Mouse (Mus musculus) hindbrain, postnatal 0 days (tissue): ENCODE results near the gene Slc35f2. TPM values are rescaled to one million over a fixed set of nuclear protein-coding genes. Genes with fewer than 3 reads are reported as not detected.
A peak's percentile ranks its signal among the peaks of the same experiment; 100 is the strongest.

Source experiments
- ATAC-seq: fragments of 200-750 bp; cut with Nextera tagmentation; 2 replicates; pipeline ENCODE4 v1.8.0; 2017; ENCODE audit warnings: mild to moderate bottlenecking, moderate TSS enrichment, moderate library complexity
- DNase-seq: peaks from one replicate; pipeline ENCODE4 v3.0.0-alpha.2; 2015; ENCODE audit warnings: low spot score
- H3K27ac ChIP-seq: fragments of 300-500 bp; sonication (generic); 2 replicates; pipeline ENCODE4 v1.5.1; 2014; ENCODE audit warnings: mild to moderate bottlenecking
- H3K27me3 ChIP-seq: fragments of 300-500 bp; sonication (generic); 2 replicates; pipeline ENCODE4 v1.6.1; 2014; ENCODE audit warnings: low read length, mixed read lengths; ENCODE audit not compliant: insufficient read depth
- H3K36me3 ChIP-seq: fragments of 300-500 bp; sonication (generic); 2 replicates; pipeline ENCODE4 v1.6.1; 2014; ENCODE audit warnings: low read length, mixed read lengths; ENCODE audit not compliant: insufficient read depth
- H3K4me1 ChIP-seq: fragments of 300-500 bp; sonication (generic); 2 replicates; pipeline ENCODE4 v1.6.1; 2014; ENCODE audit warnings: antibody characterized with exemption, low read length, mixed read lengths; ENCODE audit not compliant: insufficient read depth
- H3K4me2 ChIP-seq: fragments of 300-500 bp; sonication (generic); 2 replicates; pipeline ENCODE4 v1.6.1; 2014; ENCODE audit warnings: low read depth, mild to moderate bottlenecking, low read length, moderate library complexity, mixed read lengths
- H3K4me3 ChIP-seq: fragments of 300-500 bp; sonication (generic); 2 replicates; pipeline ENCODE4 v1.5.1; 2014; ENCODE audit warnings: low read length
- H3K9ac ChIP-seq: fragments of 300-500 bp; sonication (generic); replicated peaks from 2 replicates; pipeline ENCODE4 v1.6.1; 2014; ENCODE audit warnings: mild to moderate bottlenecking, low read length, moderate library complexity, mixed read lengths
- H3K9me3 ChIP-seq: fragments of 300-500 bp; sonication (generic); 2 replicates; pipeline ENCODE4 v1.6.1; 2016; ENCODE audit warnings: low read length, mixed read lengths
- CTCF ChIP-seq: IDR thresholded peaks from 2 replicates; pipeline ENCODE4 v1.5.1; 2016; ENCODE audit warnings: antibody characterized with exemption, control low read depth, low read depth
- WGBS: fragments of 180-500 bp; shearing (Covaris S2); extraction: QIAGEN DNeasy Blood & Tissue Kit; methylation state at CpG from one replicate; pipeline ENCODE4 v1.1.7; 2014; 5-methylcytosine and 5-hydroxymethylcytosine counted together
- polyA plus RNA-seq: library from polyadenylated mRNA; unstranded; fragments of >200 nt; fragmentation: Nextera tagmentation; extraction: Ambion mirVana; gene quantifications from 2 replicates; pipeline ENCODE4 v1.2.1, GENCODE M21; 2015
- total RNA-seq: library from RNA; depleted of rRNA; stranded (reverse); fragments of >200 nt; gene quantifications from 2 replicates; pipeline ENCODE4 v1.2.3, GENCODE M21; 2014

Slc35f2 gene
- total and polyA plus RNA-seq, 2 experiments from 2014 or later: 12.1 to 20.6 TPM

DNA sequence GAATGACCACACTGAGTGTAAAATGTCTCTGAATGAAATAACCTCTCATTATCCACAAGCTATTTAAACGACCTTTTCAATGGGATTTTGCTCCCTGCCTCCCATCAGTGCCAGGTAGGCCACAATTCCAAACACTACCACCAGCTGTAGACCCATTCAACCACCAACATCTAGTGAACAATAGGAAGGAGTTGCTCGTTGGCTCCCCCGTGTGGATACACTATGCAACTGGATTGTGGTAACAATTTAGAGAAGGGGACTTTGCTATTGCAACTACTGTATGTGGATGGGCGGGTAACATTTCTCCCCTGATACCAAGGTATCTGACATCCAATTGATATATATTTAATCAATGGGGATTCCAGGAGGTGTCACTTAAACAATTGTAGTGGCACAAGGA lies 47.4 kb downstream of the Slc35f2 start:
- peak; percentile 52 for DNase-seq
- Histone ChIP-seq H3K4me3 (no peak overlapping the region), H3K9ac (no peak overlapping the region), H3K36me3 (no peaks in the 10 kb centered on the region), H3K27ac (no peak overlapping the region), H3K9me3 (no peaks in the 10 kb centered on the region), H3K27me3 (no peaks in the 10 kb centered on the region), H3K4me1 (no peaks in the 10 kb centered on the region), H3K4me2 (no peak overlapping the region)
- no peak for ATAC-seq
- TF ChIP-seq CTCF: peak; percentile 81
- WGBS: 39% methylated on average over 4 of the region's 4 CpGs

DNA sequence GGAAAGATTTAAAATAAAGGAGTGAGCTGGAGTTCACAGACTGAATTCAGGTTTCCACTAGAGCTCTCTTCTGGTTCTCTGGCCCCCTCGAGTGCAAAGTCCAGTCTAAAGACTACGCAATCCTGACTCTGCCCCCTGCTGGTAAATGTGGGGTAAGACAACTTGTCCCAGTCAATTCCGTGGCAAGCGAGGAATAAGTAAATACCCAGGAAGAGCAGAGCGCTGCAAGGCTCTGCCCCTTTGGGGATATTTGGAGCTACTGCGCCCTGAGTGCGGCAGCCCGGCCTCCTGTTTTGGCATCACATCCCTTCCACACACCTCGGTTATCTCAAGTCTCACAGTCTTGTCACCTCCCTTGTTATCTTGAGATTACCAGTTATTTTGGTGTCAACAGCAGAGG lies 54.0 kb downstream of the Slc35f2 start:
- Histone ChIP-seq H3K27me3 (no peaks in the 10 kb centered on the region), H3K4me1 (no peaks in the 10 kb centered on the region), H3K36me3 (no peaks in the 10 kb centered on the region), H3K9me3 (no peaks in the 10 kb centered on the region), H3K4me3 (no peak overlapping the region), H3K9ac (no peak overlapping the region), H3K27ac (no peak overlapping the region), H3K4me2 (0 out of 2 replicates have a peak overlapping the region, but pooled peaks have one; percentile 5)
- peak; percentile 81 for DNase-seq
- WGBS: 10% methylated on average over 9 of the region's 9 CpGs
- ATAC-seq: peak; percentile 61
- peak; percentile 85 for TF ChIP-seq CTCF

DNA sequence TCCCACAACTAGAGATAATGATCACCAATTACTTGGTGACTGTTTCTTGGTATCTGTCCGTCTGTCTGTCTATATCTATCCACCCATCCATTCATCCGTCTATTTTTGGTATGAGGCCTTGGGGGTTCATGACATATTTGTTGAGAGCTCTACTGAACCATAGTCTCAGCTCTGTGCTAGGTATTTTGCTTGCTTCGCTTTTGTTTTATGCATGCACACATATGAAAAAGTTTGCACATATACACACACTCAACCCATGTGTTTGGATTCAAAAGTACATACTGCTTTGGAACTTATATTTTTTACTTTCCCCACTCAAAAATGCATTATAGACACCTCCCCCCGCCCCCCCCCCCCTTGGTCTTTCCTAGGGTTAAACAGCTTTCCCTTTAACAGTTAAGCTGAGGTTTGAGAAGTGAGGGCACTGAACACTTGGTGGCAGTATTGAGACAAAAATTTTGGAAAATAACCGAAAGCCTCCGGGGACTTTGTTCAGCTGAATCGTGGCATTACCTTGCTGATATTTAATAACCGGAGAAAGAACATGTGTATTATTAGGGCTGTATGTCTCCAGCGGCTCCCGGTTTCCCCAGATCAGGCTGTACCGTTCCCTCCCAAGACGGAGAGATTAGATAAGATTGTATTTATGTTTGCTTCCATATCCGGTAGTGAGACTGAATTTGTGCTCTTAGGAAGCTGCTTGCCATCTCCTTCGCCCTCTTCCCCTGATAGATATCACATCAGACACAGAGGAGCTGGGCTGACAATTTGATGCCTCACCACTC lies 57.9 kb downstream of the Slc35f2 start:
- peak; percentile 93 for DNase-seq

DNA sequence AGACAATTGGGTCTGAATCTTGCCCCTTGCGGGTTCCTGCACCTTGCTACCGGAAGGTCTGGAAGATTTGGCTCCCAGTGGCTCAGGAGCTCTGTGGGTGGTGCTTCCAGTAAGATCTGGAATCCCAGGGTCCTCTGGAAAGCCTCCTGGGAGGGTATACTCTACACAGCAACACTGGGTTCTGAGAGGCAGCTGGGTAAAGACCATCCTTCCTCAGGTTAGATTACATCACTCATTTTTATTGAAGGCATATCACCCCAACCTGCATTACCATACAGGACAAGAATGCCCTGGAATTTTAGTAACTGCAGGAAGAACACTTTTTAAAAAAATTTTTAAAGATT lies 58.5 kb downstream of the Slc35f2 start:
- 14% methylated on average over 2 of the region's 2 CpGs for WGBS
- H3K9ac ChIP-seq: peak overlapping the region; percentile 66
- peak; percentile 31 for DNase-seq
- H3K9me3 ChIP-seq: no peaks in the 10 kb centered on the region
- peak; percentile 76 for ATAC-seq
- H3K4me2 ChIP-seq: peak overlapping the region; percentile 66
- peak overlapping the region; percentile 47 for H3K4me3 ChIP-seq
- no peak for TF ChIP-seq CTCF
- no peaks in the 10 kb centered on the region for H3K4me1 ChIP-seq
- H3K27ac ChIP-seq: peak overlapping the region; percentile 78
- H3K27me3 ChIP-seq: no peaks in the 10 kb centered on the region
- no peaks in the 10 kb centered on the region for H3K36me3 ChIP-seq

More for the DNA sequence above, 57.9 kb downstream of the Slc35f2 start:
- Histone ChIP-seq H3K4me2 (peak overlapping the region; percentile 66), H3K9me3 (no peaks in the 10 kb centered on the region), H3K27me3 (no peaks in the 10 kb centered on the region), H3K27ac (peak overlapping the region; percentile 78), H3K36me3 (no peaks in the 10 kb centered on the region), H3K4me3 (peak overlapping the region; percentile 47), H3K4me1 (no peaks in the 10 kb centered on the region), H3K9ac (peak overlapping the region; percentile 66)
- TF ChIP-seq CTCF: peak; percentile 59
- peak; percentile 83 for ATAC-seq
- WGBS: 17% methylated on average over 14 of the region's 14 CpGs

DNA sequence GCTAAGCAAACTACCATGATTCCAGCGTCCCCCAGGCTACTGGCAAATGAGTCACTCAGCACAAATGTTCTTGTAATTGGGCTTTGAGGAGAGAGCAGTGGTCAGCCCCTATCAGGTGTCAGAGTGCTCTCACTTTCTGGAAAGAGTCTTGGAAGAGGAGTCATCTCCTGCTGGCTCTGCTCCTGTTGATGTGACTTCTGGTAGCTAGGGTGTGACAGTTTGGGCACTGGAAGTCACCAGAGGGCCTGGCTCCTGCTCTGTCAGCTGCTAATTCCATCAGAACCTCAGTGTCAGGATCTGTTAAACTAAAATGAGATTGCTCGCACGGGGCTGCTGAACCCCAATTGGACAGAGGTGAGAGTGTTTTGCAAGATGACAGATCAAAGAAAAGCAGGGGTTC lies 63.7 kb downstream of the Slc35f2 start:
- no peak overlapping the region for H3K27ac ChIP-seq
- DNase-seq (no peak), ATAC-seq (no peak)
- no peaks in the 10 kb centered on the region for H3K27me3 ChIP-seq
- H3K36me3 ChIP-seq: no peaks in the 10 kb centered on the region
- H3K4me3 ChIP-seq: no peak overlapping the region
- no peaks in the 10 kb centered on the region for H3K4me1 ChIP-seq
- H3K4me2 ChIP-seq: no peak overlapping the region
- no peaks in the 10 kb centered on the region for H3K9me3 ChIP-seq
- 76% methylated on average over 3 of the region's 3 CpGs for WGBS
- no peak for TF ChIP-seq CTCF
- H3K9ac ChIP-seq: no peak overlapping the region

DNA sequence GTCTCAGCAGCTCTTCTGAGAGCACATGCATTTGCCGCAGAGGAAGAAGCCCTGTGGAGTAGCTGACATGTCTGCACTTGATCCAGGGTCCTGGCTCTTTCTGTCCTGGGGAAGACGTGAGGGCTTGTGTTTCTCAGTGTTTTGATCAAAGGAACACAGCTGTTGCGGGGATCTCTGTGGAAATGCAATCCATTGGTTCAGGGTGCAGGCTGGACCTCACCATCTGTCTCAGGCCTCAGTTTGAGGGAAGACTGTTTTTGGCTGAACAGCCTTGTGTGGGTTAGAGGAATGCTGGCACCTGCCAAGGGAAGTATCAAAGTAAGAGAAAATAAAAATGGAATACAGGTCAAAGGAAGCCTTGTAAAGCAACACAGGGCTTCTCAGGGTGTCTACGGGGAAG lies 64.6 kb downstream of the Slc35f2 start:
- H3K4me1 ChIP-seq: no peaks in the 10 kb centered on the region
- ATAC-seq (no peak), DNase-seq (no peak)
- WGBS: 63% methylated on average over 4 of the region's 4 CpGs
- no peaks in the 10 kb centered on the region for H3K27me3 ChIP-seq
- H3K27ac ChIP-seq: no peak overlapping the region
- H3K9me3 ChIP-seq: no peaks in the 10 kb centered on the region
- TF ChIP-seq CTCF: no peak
- H3K4me3 ChIP-seq: no peak overlapping the region
- H3K9ac ChIP-seq: no peak overlapping the region
- no peaks in the 10 kb centered on the region for H3K36me3 ChIP-seq
- H3K4me2 ChIP-seq: no peak overlapping the region

DNA sequence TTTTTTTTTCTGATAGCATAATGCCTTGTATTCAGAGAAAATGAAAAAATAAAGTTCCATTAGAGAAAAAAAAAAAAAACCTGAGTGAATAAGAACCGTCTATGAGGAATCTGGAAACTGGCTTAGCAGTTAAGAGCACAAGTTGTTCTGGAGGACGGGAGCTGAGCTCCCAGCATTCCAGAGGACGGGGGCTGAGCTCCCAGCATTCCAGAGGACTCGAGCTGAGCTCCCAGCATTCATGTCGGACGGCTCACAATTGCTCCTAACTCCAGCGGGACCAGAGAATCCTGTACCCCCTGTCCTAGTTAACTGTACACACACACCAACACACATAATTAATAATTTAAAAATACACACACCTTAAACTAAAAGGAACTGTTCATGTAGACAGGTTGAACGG lies 67.5 kb downstream of the Slc35f2 start:
- Histone ChIP-seq H3K36me3 (no peaks in the 10 kb centered on the region), H3K4me2 (no peak overlapping the region), H3K4me3 (no peak overlapping the region), H3K4me1 (no peaks in the 10 kb centered on the region), H3K27me3 (no peaks in the 10 kb centered on the region), H3K9ac (no peak overlapping the region), H3K9me3 (no peaks in the 10 kb centered on the region), H3K27ac (no peak overlapping the region)
- 81% methylated on average over 8 of the region's 8 CpGs for WGBS
- ATAC-seq (no peak), DNase-seq (no peak)
- no peak for TF ChIP-seq CTCF
